Mouse (Mus musculus) embryonic stem cell, embryonic (primary cell): ENCODE data around the gene Slco2a1.

Source experiments
- CTCF ChIA-PET, 4 experiments: fragments of 300-600 bp in 2 of 4; fragments of 350-600 bp in 2 of 4; sonication (Branson Sonifier 250); formaldehyde crosslinking; loops; one replicate each; lab custom pipeline; 2022; ENCODE audit warnings: inconsistent platforms in 2 of 4; lab: Charles Lee
- POLR2A ChIA-PET, 4 experiments: fragments of 300-600 bp in 2 of 4; fragments of 350-600 bp in 2 of 4; sonication (Branson Sonifier 250); formaldehyde crosslinking; loops; one replicate each; lab custom pipeline; 2022; ENCODE audit warnings: antibody characterized with exemption in 4 of 4, inconsistent platforms in 1 of 4; lab: Charles Lee

Slco2a1 gene

GRCm38 (mm10) chr9:103113351-103113750, 124.8 kb downstream of the Slco2a1 start:
- CTCF ChIA-PET, result interaction anchor here in 2 of 4 experiments (0.5 to 1.9 kb wide), 5 partner anchors 20 to 425 kb away, joined by 3 to 6 read pairs (median 5); no protein-coding TSS in a partner anchor
- POLR2A ChIA-PET, result interaction anchor here in 3 of 4 experiments (0.6 to 4.7 kb wide), 19 partner anchors 9 to 196 kb away, joined by 3 to 40 read pairs (median 3); no protein-coding TSS in a partner anchor

- ChIA-PET POLR2A (interaction anchor here in 1 of 4 experiments (1.4 to 4.7 kb wide), 3 partner anchors 20 to 32 kb away, joined by 6 to 40 read pairs (median 7); no protein-coding TSS in a partner anchor), CTCF (interaction anchor here in 1 of 4 experiments (0.7 kb wide), 1 partner anchor 426 kb away, joined by 5 read pairs; no protein-coding TSS in a partner anchor)
These were observed 125.8 kb downstream of the Slco2a1 start for GRCm38 (mm10) chr9:103114326-103114725.

GRCm38 (mm10) chr9:103114901-103115300, 126.4 kb downstream of the Slco2a1 start:
- CTCF ChIA-PET, result no interaction called here
- POLR2A ChIA-PET, result no interaction called here

- ChIA-PET CTCF (interaction anchor here in 1 of 4 experiments (0.6 kb wide), 1 partner anchor 27 kb away, joined by 3 read pairs; no protein-coding TSS in a partner anchor), POLR2A (interaction anchor here (0.6 to 1.5 kb wide), 5 partner anchors 17 to 201 kb away, joined by 3 to 4 read pairs (median 3); no protein-coding TSS in a partner anchor)
These were observed 128.4 kb downstream of the Slco2a1 start for GRCm38 (mm10) chr9:103116941-103117340.

- POLR2A ChIA-PET, result interaction anchor here (0.6 to 1.5 kb wide), 7 partner anchors 16 to 200 kb away, joined by 3 to 4 read pairs (median 3); no protein-coding TSS in a partner anchor
- CTCF ChIA-PET, result interaction anchor here in 2 of 4 experiments (0.6 to 0.7 kb wide), 3 partner anchors 27 to 527 kb away, joined by 3 to 9 read pairs (median 3); no protein-coding TSS in a partner anchor
These were observed 129.0 kb downstream of the Slco2a1 start for GRCm38 (mm10) chr9:103117495-103117894.

- CTCF ChIA-PET, result interaction anchor here in 2 of 4 experiments (0.6 to 0.7 kb wide), 2 partner anchors 251 to 528 kb away, joined by 3 to 9 read pairs; no protein-coding TSS in a partner anchor
- POLR2A ChIA-PET, result interaction anchor here in 3 of 4 experiments (0.6 to 1.5 kb wide), 8 partner anchors 16 to 396 kb away, joined by 3 to 4 read pairs (median 3); no protein-coding TSS in a partner anchor
These were observed 129.4 kb downstream of the Slco2a1 start for GRCm38 (mm10) chr9:103117951-103118350.

GRCm38 (mm10) chr9:103118651-103119275, 130.3 kb downstream of the Slco2a1 start:
- POLR2A ChIA-PET, result interaction anchor here in 2 of 4 experiments (0.6 to 1.5 kb wide), 4 partner anchors 15 to 397 kb away, joined by 3 to 4 read pairs (median 4); no protein-coding TSS in a partner anchor
- CTCF ChIA-PET, result no interaction called here

- CTCF ChIA-PET, result no interaction called here
These were observed 131.3 kb downstream of the Slco2a1 start for GRCm38 (mm10) chr9:103119781-103120180.

GRCm38 (mm10) chr9:103120231-103120630, 131.7 kb downstream of the Slco2a1 start:
- CTCF ChIA-PET, result no interaction called here
- POLR2A ChIA-PET, result interaction anchor here in 2 of 4 experiments (0.9 to 1.7 kb wide), 4 partner anchors 13 to 66 kb away, joined by 3 to 4 read pairs (median 4); no protein-coding TSS in a partner anchor

More at GRCm38 (mm10) chr9:103119781-103120180, 131.3 kb downstream of the Slco2a1 start:
- POLR2A ChIA-PET, result interaction anchor here in 3 of 4 experiments (0.6 to 1.5 kb wide), 3 partner anchors 13 to 167 kb away, joined by 3 to 4 read pairs (median 4); no protein-coding TSS in a partner anchor

- ChIA-PET CTCF (interaction anchor here in 2 of 4 experiments (0.6 to 1.1 kb wide), 2 partner anchors 13 to 140 kb away, joined by 3 read pairs; no protein-coding TSS in a partner anchor), POLR2A (interaction anchor here in 1 of 4 experiments (0.8 to 1.7 kb wide), 2 partner anchors 64 to 167 kb away, joined by 3 to 4 read pairs; no protein-coding TSS in a partner anchor)
These were observed 133.0 kb downstream of the Slco2a1 start for GRCm38 (mm10) chr9:103121546-103121945.

GRCm38 (mm10) chr9:103124746-103125145, 136.2 kb downstream of the Slco2a1 start:
- CTCF ChIA-PET, result interaction anchor here in 3 of 4 experiments (0.7 to 1.4 kb wide), 3 partner anchors 11 to 34 kb away, joined by 3 to 7 read pairs (median 4); no protein-coding TSS in a partner anchor
- POLR2A ChIA-PET, result interaction anchor here in 2 of 4 experiments (0.8 to 2.8 kb wide), 6 partner anchors 9 to 39 kb away, joined by 3 to 11 read pairs (median 4); no protein-coding TSS in a partner anchor

GRCm38 (mm10) chr9:103133493-103134124, 145.1 kb downstream of the Slco2a1 start:
- POLR2A ChIA-PET, result interaction anchor here (0.5 to 8.3 kb wide), 39 partner anchors 7 to 1022 kb away, joined by 3 to 82 read pairs (median 4); partner anchors contain the start of genes Rab6b (in 2 of the 4), 1300017J02Rik (in 1 of the 4) and Topbp1 (in 1 of the 4)

GRCm38 (mm10) chr9:103134450-103135030, 146.0 kb downstream of the Slco2a1 start:
- POLR2A ChIA-PET, result interaction anchor here (0.6 to 8.3 kb wide), 29 partner anchors 10 to 445 kb away, joined by 3 to 82 read pairs (median 4); partner anchors contain the start of genes Rab6b (in 2 of the 4), 1300017J02Rik (in 1 of the 4) and Topbp1 (in 1 of the 4)
- CTCF ChIA-PET, result interaction anchor here in 2 of 4 experiments (0.6 to 1.7 kb wide), 5 partner anchors 12 to 383 kb away, joined by 3 to 14 read pairs (median 4); no protein-coding TSS in a partner anchor

More at GRCm38 (mm10) chr9:103133493-103134124, 145.1 kb downstream of the Slco2a1 start:
- CTCF ChIA-PET, result interaction anchor here in 3 of 4 experiments (0.6 to 1.6 kb wide), 7 partner anchors 12 to 384 kb away, joined by 3 to 14 read pairs (median 4); no protein-coding TSS in a partner anchor

- POLR2A ChIA-PET, result interaction anchor here in 2 of 4 experiments (1.2 to 8.3 kb wide), 6 partner anchors 7 to 40 kb away, joined by 3 to 82 read pairs (median 4); no protein-coding TSS in a partner anchor
- CTCF ChIA-PET, result no interaction called here
These were observed 151.0 kb downstream of the Slco2a1 start for GRCm38 (mm10) chr9:103139481-103139880.

- ChIA-PET CTCF (interaction anchor here in 3 of 4 experiments (0.6 to 0.9 kb wide), 6 partner anchors 8 to 44 kb away, joined by 3 to 10 read pairs (median 3); partner anchors contain the start of gene Rab6b (in 1 of the 3)), POLR2A (interaction anchor here (0.6 to 2.4 kb wide), 12 partner anchors 8 to 165 kb away, joined by 3 to 12 read pairs (median 3); no protein-coding TSS in a partner anchor)
These were observed 151.9 kb downstream of the Slco2a1 start for GRCm38 (mm10) chr9:103140384-103140783.

- ChIA-PET POLR2A (interaction anchor here in 3 of 4 experiments (0.6 to 2.4 kb wide), 7 partner anchors 9 to 207 kb away, joined by 3 to 12 read pairs (median 4); no protein-coding TSS in a partner anchor), CTCF (interaction anchor here in 2 of 4 experiments (0.5 to 0.6 kb wide), 2 partner anchors 65 to 66 kb away, joined by 6 to 8 read pairs; no protein-coding TSS in a partner anchor)
These were observed 152.8 kb downstream of the Slco2a1 start for GRCm38 (mm10) chr9:103141266-103141665.
